Mouse (Mus musculus) stomach, postnatal 0 days (tissue): Measurements from ENCODE around the gene Gm21973.
A peak's percentile ranks its signal among the peaks of the same experiment; 100 is the strongest.

Experiments
- CTCF ChIP-seq: IDR thresholded peaks from 2 replicates; pipeline ENCODE4 v1.5.1; 2016; ENCODE audit warnings: antibody characterized with exemption, low read depth, mild to moderate bottlenecking, moderate library complexity
- EP300 ChIP-seq: optimal IDR thresholded peaks from 2 replicates; pipeline ENCODE3; 2016; ENCODE audit warnings: antibody characterized with exemption

DNA sequence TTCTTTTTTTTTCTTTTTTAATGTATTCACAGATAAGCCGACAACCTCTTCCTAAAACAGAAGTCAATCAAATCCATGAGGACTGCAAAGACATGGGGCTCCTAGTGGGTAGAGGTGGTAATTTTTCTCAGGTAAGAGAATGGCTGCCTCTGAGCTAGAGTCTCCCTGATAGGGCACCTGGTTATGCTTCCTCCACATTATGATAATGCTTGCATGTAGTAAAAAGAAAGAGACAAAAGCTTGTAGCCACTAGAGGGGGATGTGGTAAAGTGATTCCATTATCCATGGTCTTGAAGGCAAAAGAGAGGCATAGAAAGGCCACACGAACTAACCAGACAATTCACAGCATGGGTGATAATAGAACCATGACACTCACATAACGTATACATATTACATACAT lies 75.2 kb downstream of the Gm21973 start:
- TF ChIP-seq CTCF (peak; percentile 60), EP300 (no peak)
